Mouse (Mus musculus): ENCODE measurements around the gene Myo7a. TPM values are rescaled to one million over a fixed set of nuclear protein-coding genes. Genes with fewer than 3 reads are reported as not detected.
A peak's percentile ranks its signal among the peaks of the same experiment; 100 is the strongest.

Myo7a gene
- polyA plus RNA-seq, 1 experiment from 2014 or later = 24.0 TPM

GRCm38 (mm10) chr7:98153345-98153744, 34.0 kb upstream of the Myo7a start:
- H3K36me3 ChIP-seq (ENCODE audit: control insufficient read depth, insufficient read depth) = 0 out of 2 replicates have a peak, but pooled peaks cover 4% of the 10 kb centered on the region
- H3K9ac ChIP-seq (ENCODE audit: low read depth, low read length) = no peak overlapping the region
- H3K4me2 ChIP-seq (replicated peaks; ENCODE audit: low read depth) = no peak overlapping the region
- no peak for ATAC-seq
- no peak overlapping the region for H3K4me3 ChIP-seq (ENCODE audit: low read depth, low read length)
- no peaks in the 10 kb centered on the region; the same call in 1 of the 2 replicates for H3K4me1 ChIP-seq (replicated peaks; ENCODE audit: control insufficient read depth, insufficient read depth, low read length)
- no peaks in the 10 kb centered on the region for H3K27me3 ChIP-seq (replicated peaks; ENCODE audit: control insufficient read depth, insufficient read depth, low read length)
- H3K9me3 ChIP-seq (ENCODE audit: control insufficient read depth) = no peaks in the 10 kb centered on the region
- peak; percentile 48 for TF ChIP-seq CTCF (IDR thresholded peaks at IDR 0.05; ENCODE audit: low read depth)
- WGBS = 62% methylated on average over 3 of the region's 3 CpGs
- no peak overlapping the region for H3K27ac ChIP-seq (ENCODE audit: low read depth, low read length)

- Histone ChIP-seq H3K9me3 (ENCODE audit: control insufficient read depth) (no peaks in the 10 kb centered on the region), H3K27me3 (replicated peaks; ENCODE audit: control insufficient read depth, insufficient read depth, low read length) (no peaks in the 10 kb centered on the region), H3K4me3 (ENCODE audit: low read depth, low read length) (no peak overlapping the region), H3K36me3 (ENCODE audit: control insufficient read depth, insufficient read depth) (0 out of 2 replicates have a peak, but pooled peaks cover 4% of the 10 kb centered on the region), H3K4me2 (replicated peaks; ENCODE audit: low read depth) (no peak overlapping the region), H3K4me1 (replicated peaks; ENCODE audit: control insufficient read depth, insufficient read depth, low read length) (no peaks in the 10 kb centered on the region), H3K9ac (ENCODE audit: low read depth, low read length) (no peak overlapping the region), H3K27ac (ENCODE audit: low read depth, low read length) (no peak overlapping the region)
- 73% methylated on average over 8 of the region's 8 CpGs for WGBS
- ATAC-seq = no peak
- no peak for TF ChIP-seq CTCF (IDR thresholded peaks at IDR 0.05; ENCODE audit: low read depth)
These were observed 33.1 kb upstream of the Myo7a start for GRCm38 (mm10) chr7:98152400-98152799.

- no peak overlapping the region for H3K9ac ChIP-seq (ENCODE audit: low read depth, low read length)
- no peak overlapping the region for H3K4me3 ChIP-seq (ENCODE audit: low read depth, low read length)
- no peak overlapping the region for H3K4me2 ChIP-seq (replicated peaks; ENCODE audit: low read depth)
- 59% methylated on average over 5 of the region's 5 CpGs for WGBS
- no peaks in the 10 kb centered on the region for H3K9me3 ChIP-seq (ENCODE audit: control insufficient read depth)
- peak; percentile 61 for TF ChIP-seq CTCF (IDR thresholded peaks at IDR 0.05; ENCODE audit: low read depth)
- H3K27me3 ChIP-seq (replicated peaks; ENCODE audit: control insufficient read depth, insufficient read depth, low read length) = no peaks in the 10 kb centered on the region
- 0 out of 2 replicates have a peak, but pooled peaks cover 4% of the 10 kb centered on the region for H3K36me3 ChIP-seq (ENCODE audit: control insufficient read depth, insufficient read depth)
- ATAC-seq = no peak
- no peaks in the 10 kb centered on the region for H3K4me1 ChIP-seq (replicated peaks; ENCODE audit: control insufficient read depth, insufficient read depth, low read length)
- no peak overlapping the region for H3K27ac ChIP-seq (ENCODE audit: low read depth, low read length)
These were observed 31.2 kb upstream of the Myo7a start for GRCm38 (mm10) chr7:98150525-98150924.

GRCm38 (mm10) chr7:98149802-98150201, 30.5 kb upstream of the Myo7a start:
- WGBS = 62% methylated on average over 3 of the region's 3 CpGs
- no peak overlapping the region for H3K9ac ChIP-seq (ENCODE audit: low read depth, low read length)
- no peak overlapping the region for H3K27ac ChIP-seq (ENCODE audit: low read depth, low read length)
- no peak for TF ChIP-seq CTCF (IDR thresholded peaks at IDR 0.05; ENCODE audit: low read depth)
- no peaks in the 10 kb centered on the region for H3K27me3 ChIP-seq (replicated peaks; ENCODE audit: control insufficient read depth, insufficient read depth, low read length)
- 0 out of 2 replicates have a peak, but pooled peaks cover 4% of the 10 kb centered on the region for H3K36me3 ChIP-seq (ENCODE audit: control insufficient read depth, insufficient read depth)
- ATAC-seq = no peak
- no peak overlapping the region for H3K4me2 ChIP-seq (replicated peaks; ENCODE audit: low read depth)
- H3K9me3 ChIP-seq (ENCODE audit: control insufficient read depth) = no peaks in the 10 kb centered on the region
- no peaks in the 10 kb centered on the region for H3K4me1 ChIP-seq (replicated peaks; ENCODE audit: control insufficient read depth, insufficient read depth, low read length)
- H3K4me3 ChIP-seq (ENCODE audit: low read depth, low read length) = no peak overlapping the region

- ATAC-seq = no peak
- Histone ChIP-seq H3K27ac (ENCODE audit: low read depth, low read length) (no peak overlapping the region), H3K36me3 (ENCODE audit: control insufficient read depth, insufficient read depth) (0 out of 2 replicates have a peak, but pooled peaks cover 4% of the 10 kb centered on the region), H3K9me3 (ENCODE audit: control insufficient read depth) (no peaks in the 10 kb centered on the region), H3K27me3 (replicated peaks; ENCODE audit: control insufficient read depth, insufficient read depth, low read length) (no peaks in the 10 kb centered on the region), H3K4me2 (replicated peaks; ENCODE audit: low read depth) (no peak overlapping the region), H3K4me3 (ENCODE audit: low read depth, low read length) (no peak overlapping the region), H3K4me1 (replicated peaks; ENCODE audit: control insufficient read depth, insufficient read depth, low read length) (no peaks in the 10 kb centered on the region), H3K9ac (ENCODE audit: low read depth, low read length) (no peak overlapping the region)
- TF ChIP-seq CTCF (IDR thresholded peaks at IDR 0.05; ENCODE audit: low read depth) = no peak
- WGBS = 73% methylated on average over 10 of the region's 10 CpGs
These were observed 29.5 kb upstream of the Myo7a start for GRCm38 (mm10) chr7:98148721-98149407.

- no peak overlapping the region for H3K27ac ChIP-seq (ENCODE audit: low read depth, low read length)
- ATAC-seq = no peak
- H3K9ac ChIP-seq (ENCODE audit: low read depth, low read length) = no peak overlapping the region
- 0 out of 2 replicates have a peak, but pooled peaks cover 4% of the 10 kb centered on the region for H3K36me3 ChIP-seq (ENCODE audit: control insufficient read depth, insufficient read depth)
- no peak for TF ChIP-seq CTCF (IDR thresholded peaks at IDR 0.05; ENCODE audit: low read depth)
- no peaks in the 10 kb centered on the region for H3K9me3 ChIP-seq (ENCODE audit: control insufficient read depth)
- H3K4me1 ChIP-seq (replicated peaks; ENCODE audit: control insufficient read depth, insufficient read depth, low read length) = no peaks in the 10 kb centered on the region
- H3K27me3 ChIP-seq (replicated peaks; ENCODE audit: control insufficient read depth, insufficient read depth, low read length) = no peaks in the 10 kb centered on the region
- WGBS = 84% methylated on average over 8 of the region's 8 CpGs
- H3K4me2 ChIP-seq (replicated peaks; ENCODE audit: low read depth) = no peak overlapping the region
- H3K4me3 ChIP-seq (ENCODE audit: low read depth, low read length) = no peak overlapping the region
These were observed 28.4 kb upstream of the Myo7a start for GRCm38 (mm10) chr7:98147766-98148165.
